Mouse (Mus musculus) embryonic facial prominence, embryonic 14.5 days (tissue): ENCODE measurements around the gene Sun2. TPM values are rescaled to one million over a fixed set of nuclear protein-coding genes. Genes with fewer than 3 reads are reported as not detected.

Source experiments
- ATAC-seq: fragments of 200-750 bp; cut with Nextera tagmentation; 2 replicates; pipeline ENCODE4 v1.8.0; 2017; ENCODE audit warnings: low read depth, moderate number of reproducible peaks, moderate TSS enrichment
- DNase-seq: peaks from one replicate; pipeline ENCODE4 v3.0.0-alpha.2; 2015; ENCODE audit warnings: low spot score
- H3K27ac ChIP-seq: fragments of 300-500 bp; sonication (generic); replicated peaks from 2 replicates; pipeline ENCODE4 v1.5.1; 2014; ENCODE audit warnings: low read depth, mild to moderate bottlenecking, low read length, moderate library complexity
- H3K27me3 ChIP-seq: fragments of 300-500 bp; sonication (generic); replicated peaks from 2 replicates; pipeline ENCODE4 v1.6.1; 2014; ENCODE audit warnings: low read length; ENCODE audit not compliant: control insufficient read depth, insufficient read depth
- H3K36me3 ChIP-seq: fragments of 300-500 bp; sonication (generic); 2 replicates; pipeline ENCODE4 v1.6.1; 2014; ENCODE audit warnings: low read length, mixed read lengths; ENCODE audit not compliant: control insufficient read depth, insufficient read depth
- H3K4me1 ChIP-seq: fragments of 300-500 bp; sonication (generic); 2 replicates; pipeline ENCODE4 v1.6.1; 2014; ENCODE audit warnings: antibody characterized with exemption, low read length; ENCODE audit not compliant: control insufficient read depth, insufficient read depth
- H3K4me2 ChIP-seq: fragments of 300-500 bp; sonication (generic); 2 replicates; pipeline ENCODE4 v1.6.1; 2014; ENCODE audit warnings: low read depth, mild to moderate bottlenecking, low read length, moderate library complexity, mixed read lengths
- H3K4me3 ChIP-seq: fragments of 300-500 bp; sonication (generic); 2 replicates; pipeline ENCODE4 v1.5.1; 2014; ENCODE audit warnings: low read depth, mild to moderate bottlenecking, low read length
- H3K9ac ChIP-seq: fragments of 300-500 bp; sonication (generic); 2 replicates; pipeline ENCODE4 v1.6.1; 2014; ENCODE audit warnings: low read depth, mild to moderate bottlenecking, low read length, moderate library complexity, mixed read lengths
- H3K9me3 ChIP-seq: fragments of 300-500 bp; sonication (generic); 2 replicates; pipeline ENCODE4 v1.6.1; 2016; ENCODE audit warnings: low read length; ENCODE audit not compliant: control insufficient read depth
- WGBS: fragments of 180-500 bp; shearing (Covaris S2); extraction: QIAGEN DNeasy Blood & Tissue Kit; methylation state at CpG from one replicate; pipeline ENCODE4 v1.1.7; 2014; 5-methylcytosine and 5-hydroxymethylcytosine counted together
- polyA plus RNA-seq: library from polyadenylated mRNA; unstranded; fragments of >200 nt; fragmentation: Nextera tagmentation; extraction: Ambion mirVana; gene quantifications from 2 replicates; pipeline ENCODE4 v1.2.1, GENCODE M21; 2014

Gene Sun2
- polyA plus RNA-seq, 1 experiment from 2014 or later: 5.9 TPM

DNA sequence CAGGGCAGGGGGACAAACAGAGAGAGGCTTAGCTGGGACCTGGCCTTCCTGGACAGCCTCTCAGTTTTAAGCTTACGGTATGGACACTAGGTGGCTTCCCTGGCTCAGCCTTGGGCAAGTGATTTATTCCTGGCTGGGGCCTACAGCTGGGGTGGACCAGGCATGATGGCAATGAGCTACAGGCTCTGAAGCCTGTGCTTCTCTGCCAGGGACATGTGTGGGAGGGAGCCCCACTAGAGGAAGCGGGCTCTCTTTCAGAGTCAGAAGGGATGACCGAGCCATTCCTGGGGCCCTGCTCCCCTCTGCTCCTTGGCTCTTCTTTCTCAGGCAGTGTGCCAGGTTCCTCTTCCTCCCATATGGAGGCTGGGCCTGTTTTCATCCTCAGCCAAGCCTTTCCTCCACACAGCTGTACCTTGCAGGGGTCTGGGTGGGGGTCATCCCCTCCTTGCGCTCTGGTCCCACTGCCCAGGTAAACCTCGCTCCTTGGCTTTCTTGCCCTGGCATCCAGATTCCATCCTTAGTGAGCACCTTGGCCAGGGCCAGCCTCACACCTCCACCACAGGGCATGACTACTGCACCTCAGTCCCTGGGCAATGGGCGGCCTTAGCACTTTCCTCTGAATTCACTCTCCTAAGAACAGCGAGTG, 21.4 kb upstream of the Sun2 start:
- no peak overlapping the region for H3K27ac ChIP-seq
- no peaks in the 10 kb centered on the region for H3K4me1 ChIP-seq
- DNase-seq: no peak
- H3K4me3 ChIP-seq: no peak overlapping the region
- H3K27me3 ChIP-seq: no peaks in the 10 kb centered on the region
- H3K9ac ChIP-seq: no peak overlapping the region
- peaks cover 34% of the 10 kb centered on the region for H3K36me3 ChIP-seq
- no peak for ATAC-seq
- WGBS: 87% methylated on average over 6 of the region's 7 CpGs
- H3K9me3 ChIP-seq: no peaks in the 10 kb centered on the region
- no peak overlapping the region for H3K4me2 ChIP-seq

DNA sequence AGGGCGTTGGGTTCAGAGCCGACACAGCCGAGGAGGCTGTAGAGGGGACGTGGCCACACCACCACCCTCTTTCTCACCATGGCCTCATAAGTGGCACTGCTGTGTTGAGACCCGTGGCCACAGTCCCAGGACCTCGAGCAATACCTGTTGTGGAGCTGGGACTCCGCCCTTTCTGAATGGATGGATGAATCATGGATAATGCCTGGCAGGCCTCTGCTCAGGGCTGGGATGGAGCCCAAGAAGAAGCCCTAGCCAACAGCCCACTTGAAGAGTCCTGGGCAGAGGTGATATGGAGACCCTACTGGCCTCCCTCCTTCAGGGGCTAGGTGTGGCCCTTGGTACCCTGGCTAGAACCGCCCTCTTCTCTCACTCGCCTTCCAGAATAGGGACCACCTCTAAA, 20.7 kb upstream of the Sun2 start:
- no peak overlapping the region for H3K4me2 ChIP-seq
- no peak for ATAC-seq
- no peaks in the 10 kb centered on the region for H3K27me3 ChIP-seq
- no peak overlapping the region for H3K4me3 ChIP-seq
- DNase-seq: no peak
- no peak overlapping the region for H3K9ac ChIP-seq
- no peak overlapping the region for H3K27ac ChIP-seq
- peaks cover 34% of the 10 kb centered on the region for H3K36me3 ChIP-seq
- H3K4me1 ChIP-seq: no peaks in the 10 kb centered on the region
- no peaks in the 10 kb centered on the region for H3K9me3 ChIP-seq
- 89% methylated on average over 9 of the region's 9 CpGs for WGBS

DNA sequence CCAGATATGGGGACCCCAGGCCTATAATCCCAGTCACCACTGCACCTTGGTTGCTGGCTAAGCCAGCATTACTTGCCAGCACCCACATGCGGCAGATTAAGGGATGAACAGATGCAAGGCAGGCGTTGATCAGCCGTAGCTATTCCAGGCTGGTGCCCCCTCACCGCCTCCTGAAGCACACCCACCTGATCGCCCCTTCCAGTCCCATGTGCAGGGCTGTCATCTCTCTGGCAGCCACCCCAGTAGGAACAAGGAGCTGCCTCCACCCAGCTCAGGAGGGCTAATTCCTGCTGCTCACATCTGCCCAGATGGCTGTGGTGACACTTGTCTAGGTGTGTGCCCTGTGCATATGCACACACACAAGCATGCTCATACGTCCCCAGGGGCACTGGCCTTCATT, 18.6 kb upstream of the Sun2 start:
- no peak overlapping the region for H3K9ac ChIP-seq
- no peak overlapping the region for H3K4me2 ChIP-seq
- no peaks in the 10 kb centered on the region for H3K27me3 ChIP-seq
- no peak overlapping the region for H3K27ac ChIP-seq
- no peak for ATAC-seq
- peaks cover 34% of the 10 kb centered on the region for H3K36me3 ChIP-seq
- peaks cover 4% of the 10 kb centered on the region; the same call in 1 of the 2 replicates for H3K4me1 ChIP-seq
- WGBS: 92% methylated on average over 6 of the region's 6 CpGs
- H3K9me3 ChIP-seq: no peaks in the 10 kb centered on the region
- H3K4me3 ChIP-seq: no peak overlapping the region
- DNase-seq: no peak

DNA sequence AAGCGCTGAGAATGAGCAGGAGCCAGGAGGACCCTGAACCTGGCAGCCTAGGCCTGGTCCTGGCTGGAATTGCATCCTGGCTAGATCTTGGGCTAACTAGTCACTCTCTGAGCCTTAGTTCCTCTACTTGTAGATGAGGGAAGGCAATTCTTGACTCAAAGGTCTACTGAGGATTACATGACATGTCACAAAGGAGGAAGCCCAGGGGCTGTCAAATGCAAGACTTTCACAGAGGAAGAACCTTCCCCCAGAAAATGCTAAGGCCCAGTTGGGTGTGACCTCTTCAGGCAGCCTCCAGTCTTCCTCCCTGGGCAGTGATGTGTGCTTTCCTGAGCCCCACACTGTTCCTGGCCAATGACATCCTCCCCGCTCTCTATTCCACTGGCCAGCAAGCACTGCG, 14.8 kb upstream of the Sun2 start:
- no peak for DNase-seq
- no peak overlapping the region for H3K9ac ChIP-seq
- H3K36me3 ChIP-seq: peaks cover 9% of the 10 kb centered on the region; the same call in 1 of the 2 replicates
- WGBS: 89% methylated on average over 3 of the region's 3 CpGs
- no peak overlapping the region for H3K4me2 ChIP-seq
- H3K4me3 ChIP-seq: no peak overlapping the region
- H3K27ac ChIP-seq: no peak overlapping the region
- no peaks in the 10 kb centered on the region for H3K27me3 ChIP-seq
- no peaks in the 10 kb centered on the region for H3K9me3 ChIP-seq
- peaks cover 4% of the 10 kb centered on the region; the same call in 1 of the 2 replicates for H3K4me1 ChIP-seq
- ATAC-seq: no peak

DNA sequence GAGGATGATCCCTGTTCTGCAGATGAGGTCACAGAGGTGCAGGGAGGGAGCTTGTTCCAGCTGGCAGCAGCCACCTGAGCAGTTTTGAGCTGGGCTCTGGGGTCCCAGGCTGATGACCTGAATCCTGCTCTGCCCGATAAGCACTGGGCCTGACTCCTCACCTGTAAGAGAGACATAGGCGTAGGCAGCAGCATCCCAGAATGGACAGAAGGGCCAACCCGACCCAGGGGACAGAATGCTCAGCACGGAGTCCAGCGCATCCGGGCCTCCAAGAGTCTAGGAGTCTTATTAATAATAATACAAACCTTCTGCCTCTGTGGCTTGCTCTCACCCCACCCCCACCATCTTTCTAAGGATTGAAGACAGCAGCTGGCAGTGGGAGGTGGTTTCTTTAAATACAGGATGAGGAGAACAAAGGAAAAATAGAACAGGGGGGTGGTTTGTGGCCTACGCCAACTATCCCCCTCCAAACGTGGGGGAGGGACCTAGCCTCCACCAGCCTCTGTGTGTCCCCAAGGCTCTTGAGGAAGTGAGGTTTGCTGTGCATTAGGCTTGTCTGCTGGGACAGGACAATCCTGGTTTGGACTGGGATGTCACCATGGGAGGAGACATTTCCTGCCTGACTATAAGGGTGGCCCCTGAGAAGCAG, 13.8 kb upstream of the Sun2 start:
- Histone ChIP-seq H3K4me3 (no peak overlapping the region), H3K36me3 (0 out of 2 replicates have a peak, but pooled peaks cover 3% of the 10 kb centered on the region), H3K9me3 (no peaks in the 10 kb centered on the region), H3K9ac (no peak overlapping the region), H3K4me1 (peaks cover 4% of the 10 kb centered on the region; the same call in 1 of the 2 replicates), H3K27ac (peak overlapping the region; percentile 33; the same call in 1 of the 2 replicates), H3K4me2 (no peak overlapping the region), H3K27me3 (no peaks in the 10 kb centered on the region)
- DNase-seq (peak; percentile 54), ATAC-seq (no peak)
- WGBS: 63% methylated on average over 8 of the region's 8 CpGs

DNA sequence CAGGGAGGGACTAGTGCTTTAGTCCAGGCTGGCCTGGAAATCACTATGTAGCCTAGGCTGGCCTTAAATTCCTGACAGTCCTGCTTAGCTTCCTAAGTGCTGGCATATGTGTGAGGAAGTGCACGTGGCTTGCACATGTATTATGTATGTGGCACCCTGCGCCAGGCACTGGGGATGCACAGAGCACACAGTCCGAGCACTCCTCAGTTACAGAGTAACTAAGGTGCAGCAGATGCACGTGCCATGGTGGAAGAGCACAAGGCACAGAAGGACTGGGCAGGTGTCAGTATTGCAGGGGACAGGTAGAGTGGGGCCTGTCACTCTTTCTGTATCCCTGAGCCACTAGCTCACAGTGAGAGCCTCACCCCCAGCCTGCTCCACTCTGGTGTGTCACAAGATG, 12.8 kb upstream of the Sun2 start:
- Histone ChIP-seq H3K9me3 (no peaks in the 10 kb centered on the region), H3K36me3 (no peaks in the 10 kb centered on the region), H3K9ac (no peak overlapping the region), H3K4me2 (no peak overlapping the region), H3K27ac (no peak overlapping the region), H3K4me1 (peaks cover 4% of the 10 kb centered on the region; the same call in 1 of the 2 replicates), H3K27me3 (no peaks in the 10 kb centered on the region), H3K4me3 (no peak overlapping the region)
- ATAC-seq (no peak), DNase-seq (no peak)
- WGBS: 77% methylated on average over 4 of the region's 4 CpGs

DNA sequence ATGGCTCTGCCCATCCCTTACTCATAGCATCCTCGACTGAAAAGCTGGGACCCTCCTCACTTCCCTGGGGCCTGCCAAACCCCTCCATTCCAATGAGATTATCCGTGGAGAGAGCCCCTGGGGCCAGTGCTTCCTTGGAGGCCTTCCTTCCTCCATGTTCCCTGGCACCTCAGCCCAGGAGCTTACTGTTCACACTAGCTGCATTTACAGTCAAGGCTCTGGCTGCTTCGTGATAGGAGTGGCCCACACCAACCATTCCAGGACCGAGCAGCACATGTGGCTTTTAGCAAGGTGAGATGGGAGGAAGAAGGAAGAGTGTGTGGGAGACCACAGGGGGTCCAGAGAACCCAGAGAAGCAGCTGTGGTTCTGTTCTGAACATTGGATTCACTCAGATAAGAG, 11.5 kb upstream of the Sun2 start:
- Histone ChIP-seq H3K36me3 (no peaks in the 10 kb centered on the region), H3K4me1 (peaks cover 4% of the 10 kb centered on the region; the same call in 1 of the 2 replicates), H3K4me2 (no peak overlapping the region), H3K27me3 (no peaks in the 10 kb centered on the region), H3K9ac (no peak overlapping the region), H3K27ac (no peak overlapping the region), H3K4me3 (no peak overlapping the region), H3K9me3 (no peaks in the 10 kb centered on the region)
- 40% methylated on average over 4 of the region's 4 CpGs for WGBS
- ATAC-seq: no peak
- DNase-seq: no peak

DNA sequence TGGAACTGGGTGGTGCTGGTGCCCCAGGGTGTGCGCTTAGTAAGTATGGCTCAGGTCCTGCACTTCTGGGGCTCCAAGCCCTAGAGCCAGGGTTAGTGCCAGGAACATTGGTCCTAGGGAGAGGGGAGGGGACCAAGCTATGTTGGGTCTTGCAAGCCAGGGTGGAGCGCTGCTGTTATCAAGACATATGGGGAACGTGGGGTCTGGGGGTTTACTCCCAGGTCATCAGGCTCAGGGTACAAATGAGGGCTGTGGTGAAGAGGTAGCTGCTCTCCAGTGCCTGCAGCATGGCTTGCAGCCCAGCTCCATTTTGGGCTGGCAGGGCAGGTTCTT, 11.1 kb upstream of the Sun2 start:
- H3K27ac ChIP-seq: no peak overlapping the region
- H3K4me1 ChIP-seq: peaks cover 4% of the 10 kb centered on the region; the same call in 1 of the 2 replicates
- no peaks in the 10 kb centered on the region for H3K27me3 ChIP-seq
- H3K4me2 ChIP-seq: no peak overlapping the region
- no peaks in the 10 kb centered on the region for H3K9me3 ChIP-seq
- ATAC-seq (no peak), DNase-seq (no peak)
- H3K4me3 ChIP-seq: no peak overlapping the region
- H3K9ac ChIP-seq: no peak overlapping the region
- WGBS: 79% methylated on average over 3 of the region's 3 CpGs
- H3K36me3 ChIP-seq: no peaks in the 10 kb centered on the region
